Mouse (Mus musculus) liver, embryonic 16.5 days (tissue): ENCODE results near the gene Cradd. TPM values are rescaled to one million over a fixed set of nuclear protein-coding genes. Genes with fewer than 3 reads are reported as not detected.

Experiments used
- ATAC-seq: fragments of 200-750 bp; cut with Nextera tagmentation; 2 replicates; pipeline ENCODE4 v1.8.0; 2017; ENCODE audit warnings: low read depth, mild to moderate bottlenecking, moderate number of reproducible peaks, moderate library complexity
- H3K27ac ChIP-seq: fragments of 300-500 bp; sonication (generic); 2 replicates; pipeline ENCODE4 v1.5.1; 2014; ENCODE audit warnings: mild to moderate bottlenecking, low read length
- H3K27me3 ChIP-seq: fragments of 300-500 bp; sonication (generic); 2 replicates; pipeline ENCODE4 v1.6.1; 2014; ENCODE audit warnings: low read depth, low read length, mixed read lengths; ENCODE audit not compliant: control insufficient read depth, insufficient read depth
- H3K36me3 ChIP-seq: fragments of 300-500 bp; sonication (generic); 2 replicates; pipeline ENCODE4 v1.6.1; 2014; ENCODE audit warnings: mild to moderate bottlenecking; ENCODE audit not compliant: control insufficient read depth, insufficient read depth
- H3K4me1 ChIP-seq: fragments of 300-500 bp; sonication (generic); 2 replicates; pipeline ENCODE4 v1.6.1; 2014; ENCODE audit warnings: low read depth, low read length, mixed read lengths; ENCODE audit not compliant: control insufficient read depth
- H3K4me2 ChIP-seq: fragments of 300-500 bp; sonication (generic); 2 replicates; pipeline ENCODE4 v1.6.1; 2014; ENCODE audit warnings: low read depth, low read length, mixed read lengths
- H3K4me3 ChIP-seq: fragments of 300-500 bp; sonication (generic); 2 replicates; pipeline ENCODE4 v1.5.1; 2014; ENCODE audit warnings: low read depth, mild to moderate bottlenecking, low read length
- H3K9ac ChIP-seq: fragments of 300-500 bp; sonication (generic); 2 replicates; pipeline ENCODE4 v1.6.1; 2014; ENCODE audit warnings: low read depth, low read length
- H3K9me3 ChIP-seq: fragments of 300-500 bp; sonication (generic); replicated peaks from 2 replicates; pipeline ENCODE4 v1.6.1; 2016; ENCODE audit warnings: low read length; ENCODE audit not compliant: control insufficient read depth
- WGBS: fragments of 180-500 bp; shearing (Covaris S2); extraction: QIAGEN DNeasy Blood & Tissue Kit; methylation state at CpG from one replicate; pipeline ENCODE4 v1.1.7; 2014; ENCODE audit not compliant: insufficient replicate concordance; 5-methylcytosine and 5-hydroxymethylcytosine counted together
- polyA plus RNA-seq: library from polyadenylated mRNA; unstranded; fragments of >200 nt; fragmentation: Nextera tagmentation; extraction: Ambion mirVana; gene quantifications from 2 replicates; pipeline ENCODE4 v1.2.1, GENCODE M21; 2015

The Cradd gene
- polyA plus RNA-seq, 1 experiment from 2014 or later = 4.4 TPM

DNA sequence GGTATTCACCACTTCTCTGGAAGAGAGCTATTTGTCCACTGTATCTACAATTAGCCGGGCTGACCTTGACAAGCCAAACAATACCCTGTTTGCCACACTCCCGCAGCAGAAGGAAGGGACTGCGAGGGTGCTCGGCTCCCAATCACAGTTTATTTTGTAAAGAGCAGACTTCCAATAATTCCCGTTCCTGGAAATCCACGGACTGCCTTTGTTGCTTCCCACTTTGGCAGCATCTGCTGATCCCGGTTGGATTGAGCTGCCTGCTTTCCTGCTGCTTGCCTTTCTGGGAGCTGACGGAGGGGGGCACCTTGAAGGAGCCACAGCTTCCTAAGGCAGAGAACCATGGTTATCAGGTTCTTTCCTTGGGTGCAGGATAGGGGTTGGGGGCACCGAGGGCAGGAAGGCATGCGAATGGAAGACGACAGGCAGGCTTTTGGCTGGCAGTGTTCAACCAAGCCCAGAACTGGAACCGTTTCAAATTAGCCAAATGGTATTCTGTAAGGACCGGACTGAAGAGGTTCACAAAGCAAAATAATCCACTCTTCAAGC lies 69.4 kb downstream of the Cradd start:
- Histone ChIP-seq H3K9me3 (no peaks in the 10 kb centered on the region), H3K4me3 (no peak overlapping the region), H3K27ac (no peak overlapping the region), H3K9ac (no peak overlapping the region), H3K27me3 (no peaks in the 10 kb centered on the region), H3K36me3 (no peaks in the 10 kb centered on the region), H3K4me2 (no peak overlapping the region), H3K4me1 (no peaks in the 10 kb centered on the region)
- 55% methylated on average over 13 of the region's 13 CpGs for WGBS
- ATAC-seq = no peak

DNA sequence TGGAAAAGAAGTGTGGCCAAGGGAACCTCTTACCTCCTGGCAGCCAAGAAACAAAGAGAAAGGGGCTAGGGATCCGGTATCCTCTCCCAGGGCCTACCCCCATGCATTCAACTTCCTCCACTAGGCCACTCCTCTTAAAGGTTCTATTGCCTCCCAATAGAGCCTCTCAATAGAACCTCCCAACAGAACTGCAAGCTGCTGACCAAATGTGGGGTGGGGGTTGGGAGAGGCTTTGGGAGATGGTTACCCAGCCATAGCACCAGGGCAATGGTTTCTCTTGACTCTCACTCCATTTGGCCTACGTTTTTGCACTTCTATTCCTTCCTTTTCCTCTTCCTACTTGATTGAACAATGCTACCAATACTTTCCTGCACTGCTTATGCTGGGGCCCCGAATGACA lies 69.9 kb downstream of the Cradd start:
- H3K9me3 ChIP-seq = no peaks in the 10 kb centered on the region
- H3K4me3 ChIP-seq = no peak overlapping the region
- H3K9ac ChIP-seq = no peak overlapping the region
- no peak overlapping the region for H3K4me2 ChIP-seq
- no peak overlapping the region for H3K27ac ChIP-seq
- no peaks in the 10 kb centered on the region for H3K4me1 ChIP-seq
- no peaks in the 10 kb centered on the region for H3K27me3 ChIP-seq
- H3K36me3 ChIP-seq = no peaks in the 10 kb centered on the region
- 0 out of 2 replicates have a peak, but pooled peaks have one; percentile 7 for ATAC-seq
- WGBS = 43% methylated on average over 3 of the region's 3 CpGs

DNA sequence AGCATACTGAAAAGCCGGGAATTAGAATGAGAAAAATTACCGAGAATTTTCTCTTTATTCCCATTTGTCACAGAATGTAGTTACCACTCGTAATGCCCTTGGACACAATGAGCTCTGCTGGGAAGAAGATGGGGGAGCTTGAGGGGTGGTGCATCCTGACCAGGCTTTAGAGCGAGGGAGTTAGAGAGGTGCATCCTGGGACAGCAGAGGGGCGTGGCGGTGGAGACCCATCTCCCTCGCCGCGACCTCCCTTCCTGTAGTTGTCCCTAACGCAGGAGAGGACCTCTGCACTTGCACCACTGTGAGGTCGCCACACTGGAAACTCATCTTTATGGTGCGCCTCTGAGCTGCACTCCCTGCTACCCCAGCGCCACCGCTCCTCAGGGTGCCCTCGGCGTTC lies 72.3 kb downstream of the Cradd start:
- Histone ChIP-seq H3K4me2 (no peak overlapping the region), H3K4me3 (no peak overlapping the region), H3K27ac (no peak overlapping the region), H3K36me3 (no peaks in the 10 kb centered on the region), H3K9me3 (no peaks in the 10 kb centered on the region), H3K4me1 (no peaks in the 10 kb centered on the region), H3K27me3 (no peaks in the 10 kb centered on the region), H3K9ac (no peak overlapping the region)
- no peak for ATAC-seq
- 65% methylated on average over 16 of the region's 16 CpGs for WGBS

DNA sequence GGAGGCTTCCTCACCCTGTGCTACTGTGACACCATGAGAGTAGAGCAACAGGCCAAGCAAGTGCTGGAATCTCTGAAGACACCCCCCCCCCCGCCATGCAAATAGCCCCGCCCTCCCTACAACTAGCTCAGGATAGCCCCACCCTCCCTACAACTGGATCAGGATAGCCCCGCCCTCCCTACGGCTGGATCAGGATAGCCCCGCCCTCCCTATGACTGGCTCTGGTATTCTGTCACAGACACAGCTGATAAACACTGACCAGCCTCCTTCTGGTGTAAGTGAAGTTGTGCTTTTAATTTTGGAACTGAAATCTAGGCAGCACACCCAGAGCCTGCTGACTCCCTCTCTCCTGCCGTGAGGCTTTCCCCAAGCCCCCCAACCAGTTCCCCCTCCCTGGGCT lies 75.6 kb downstream of the Cradd start:
- Histone ChIP-seq H3K36me3 (no peaks in the 10 kb centered on the region), H3K27me3 (no peaks in the 10 kb centered on the region), H3K4me2 (no peak overlapping the region), H3K9me3 (no peaks in the 10 kb centered on the region), H3K27ac (no peak overlapping the region), H3K4me1 (no peaks in the 10 kb centered on the region), H3K4me3 (no peak overlapping the region), H3K9ac (no peak overlapping the region)
- 0 out of 2 replicates have a peak, but pooled peaks have one; percentile 41 for ATAC-seq
- WGBS = 33% methylated on average over 6 of the region's 6 CpGs

DNA sequence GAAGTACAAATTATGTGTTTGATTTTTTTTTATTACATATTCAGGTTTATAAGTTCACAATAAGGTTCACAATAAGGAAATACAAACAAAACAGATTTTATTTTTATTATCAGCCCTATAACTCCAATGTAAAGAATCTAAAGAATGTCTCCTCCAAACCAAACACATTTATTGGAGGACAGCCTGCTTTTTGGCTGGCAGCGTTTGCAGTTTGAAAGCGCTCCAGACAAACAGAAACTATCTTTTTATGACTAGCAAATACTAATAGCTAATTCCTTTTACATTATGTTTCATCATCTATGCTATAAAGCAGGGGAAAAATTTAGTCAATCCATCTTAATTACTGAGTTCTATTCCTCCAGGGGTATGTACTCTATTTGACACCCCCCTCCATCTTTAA lies 77.2 kb downstream of the Cradd start:
- H3K4me1 ChIP-seq = no peaks in the 10 kb centered on the region
- no peak overlapping the region for H3K4me3 ChIP-seq
- no peak overlapping the region for H3K27ac ChIP-seq
- H3K27me3 ChIP-seq = no peaks in the 10 kb centered on the region
- H3K4me2 ChIP-seq = no peak overlapping the region
- H3K36me3 ChIP-seq = no peaks in the 10 kb centered on the region
- H3K9ac ChIP-seq = no peak overlapping the region
- H3K9me3 ChIP-seq = no peaks in the 10 kb centered on the region
- ATAC-seq = no peak
- 65% methylated on average over 2 of the region's 2 CpGs for WGBS

DNA sequence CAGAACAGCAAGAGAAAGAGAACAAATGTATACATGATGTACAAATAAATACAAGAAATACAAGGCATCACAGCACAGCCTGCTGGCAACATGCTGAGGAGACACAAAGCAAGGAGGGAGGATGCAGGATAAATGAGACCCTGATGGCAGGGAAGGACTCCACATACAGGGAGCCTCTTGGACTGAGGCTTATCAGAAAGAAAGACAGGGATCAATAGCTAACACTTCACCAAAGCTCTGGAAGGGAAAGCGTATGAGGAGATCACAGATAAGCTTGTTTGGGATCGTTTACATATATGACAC lies 78.3 kb downstream of the Cradd start:
- no peak overlapping the region for H3K9ac ChIP-seq
- no peaks in the 10 kb centered on the region for H3K4me1 ChIP-seq
- WGBS = 30% methylated on average over 2 of the region's 2 CpGs
- H3K4me3 ChIP-seq = no peak overlapping the region
- ATAC-seq = no peak
- H3K9me3 ChIP-seq = no peaks in the 10 kb centered on the region
- no peaks in the 10 kb centered on the region for H3K36me3 ChIP-seq
- H3K4me2 ChIP-seq = no peak overlapping the region
- H3K27me3 ChIP-seq = no peaks in the 10 kb centered on the region
- no peak overlapping the region for H3K27ac ChIP-seq

DNA sequence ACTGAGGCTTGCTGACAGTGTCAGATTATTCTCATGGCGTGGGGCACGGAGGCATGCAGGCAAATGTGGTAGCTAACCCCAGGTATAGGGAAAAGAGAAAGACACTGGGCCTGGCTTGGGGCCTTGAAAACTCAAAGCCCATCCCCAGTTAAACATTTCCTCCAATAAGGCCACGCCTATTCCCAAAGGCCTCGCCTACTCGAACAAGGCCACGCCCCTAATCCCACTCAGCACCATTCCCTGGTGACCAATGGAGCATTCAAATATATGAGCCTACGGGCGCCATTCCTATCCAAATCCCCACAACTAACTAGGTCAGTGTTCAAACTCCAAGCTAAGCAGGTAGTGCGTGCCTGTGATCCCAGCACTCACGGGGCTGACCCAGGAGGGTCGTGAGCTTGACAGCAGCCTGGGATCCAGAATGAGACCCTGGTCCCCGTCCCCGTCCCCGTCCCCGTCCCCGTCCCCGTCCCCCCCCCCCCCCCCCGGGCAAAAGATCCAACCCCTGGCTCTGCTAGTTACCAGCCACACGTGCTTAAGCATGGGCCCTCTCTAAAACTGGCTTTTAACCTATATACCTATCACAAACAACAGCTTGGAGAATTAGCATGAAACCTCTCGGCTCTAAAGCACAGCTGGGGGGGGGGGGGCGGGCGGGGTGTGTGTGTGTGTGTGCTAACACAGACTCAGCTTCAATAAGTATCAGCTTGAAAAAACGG lies 78.8 kb downstream of the Cradd start:
- Histone ChIP-seq H3K27me3 (no peaks in the 10 kb centered on the region), H3K4me2 (no peak overlapping the region), H3K4me1 (no peaks in the 10 kb centered on the region), H3K9me3 (no peaks in the 10 kb centered on the region), H3K4me3 (no peak overlapping the region), H3K9ac (no peak overlapping the region), H3K27ac (no peak overlapping the region), H3K36me3 (no peaks in the 10 kb centered on the region)
- no peak for ATAC-seq
- 61% methylated on average over 19 of the region's 23 CpGs for WGBS

DNA sequence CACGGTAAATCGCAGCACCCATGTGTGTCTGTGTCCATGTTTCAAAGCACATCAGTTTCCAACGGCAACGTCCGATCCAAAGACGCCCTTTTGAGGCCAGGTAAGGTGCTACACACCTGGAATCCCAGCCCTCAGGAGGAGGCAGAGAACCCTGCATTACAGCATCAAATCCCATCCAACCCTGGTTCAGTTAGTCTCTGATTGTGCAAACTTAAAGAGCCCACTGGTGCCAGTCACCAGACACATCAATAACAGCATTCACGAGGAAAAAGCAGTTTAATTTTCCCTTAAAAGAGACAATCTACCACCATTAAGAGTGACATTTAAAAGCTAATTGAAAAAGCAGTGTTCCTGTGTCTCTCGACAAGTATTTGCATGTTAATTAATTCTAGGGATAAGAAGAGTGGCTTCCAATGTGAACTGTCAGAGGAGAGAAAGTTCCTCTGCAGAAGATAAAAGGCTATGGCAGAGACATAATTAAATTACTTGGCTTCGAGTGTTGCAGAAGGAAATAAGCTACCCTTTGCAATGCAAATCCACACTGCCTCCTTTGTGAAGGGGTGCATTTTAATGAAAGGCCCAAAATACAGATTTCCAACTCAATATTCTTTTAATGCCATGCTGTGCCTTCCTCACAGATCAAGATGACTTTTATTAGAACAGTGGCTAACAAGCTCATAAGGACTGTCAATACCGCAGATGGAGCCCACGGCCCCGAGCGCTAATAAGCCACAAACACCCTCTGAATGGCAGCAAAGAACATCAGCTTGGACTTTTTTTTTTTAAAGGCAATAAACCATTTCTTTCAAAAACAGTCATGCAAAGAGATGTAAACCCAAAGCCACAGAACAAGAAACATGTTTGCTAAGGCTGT lies 84.5 kb downstream of the Cradd start:
- Histone ChIP-seq H3K36me3 (no peaks in the 10 kb centered on the region), H3K27ac (no peak overlapping the region), H3K4me3 (no peak overlapping the region), H3K9me3 (no peaks in the 10 kb centered on the region), H3K4me1 (no peaks in the 10 kb centered on the region; the same call in 1 of the 2 replicates), H3K9ac (no peak overlapping the region), H3K4me2 (no peak overlapping the region), H3K27me3 (no peaks in the 10 kb centered on the region)
- WGBS = 71% methylated on average over 13 of the region's 13 CpGs
- ATAC-seq = no peak

DNA sequence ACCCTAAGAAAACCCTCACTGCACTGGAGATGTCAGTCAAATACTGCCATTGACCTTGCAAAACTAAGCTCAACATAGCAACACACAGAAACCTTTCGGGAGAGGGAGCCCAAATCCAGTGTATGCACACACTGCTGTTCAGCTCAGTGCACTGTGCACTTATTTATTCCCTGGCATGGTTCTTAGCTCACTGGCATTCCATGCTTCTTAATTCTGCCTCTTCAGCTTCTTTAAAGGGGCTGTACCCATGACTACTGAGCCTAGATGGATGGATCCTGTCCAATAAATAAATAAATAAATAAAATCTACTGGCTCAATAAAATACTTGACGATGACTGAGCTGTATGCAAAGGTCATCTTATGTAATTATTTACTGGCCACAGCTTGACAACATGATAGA lies 85.3 kb downstream of the Cradd start:
- no peaks in the 10 kb centered on the region; the same call in 1 of the 2 replicates for H3K4me1 ChIP-seq
- no peak overlapping the region for H3K27ac ChIP-seq
- ATAC-seq = no peak
- no peaks in the 10 kb centered on the region for H3K36me3 ChIP-seq
- H3K4me3 ChIP-seq = no peak overlapping the region
- no peaks in the 10 kb centered on the region for H3K9me3 ChIP-seq
- WGBS = 72% methylated on average over 2 of the region's 2 CpGs
- H3K27me3 ChIP-seq = no peaks in the 10 kb centered on the region
- H3K9ac ChIP-seq = no peak overlapping the region
- H3K4me2 ChIP-seq = no peak overlapping the region
